Mouse (Mus musculus): ENCODE results near the gene Creb5. TPM values are rescaled to one million over a fixed set of nuclear protein-coding genes. Genes with fewer than 3 reads are reported as not detected.

Creb5 gene
- total and polyA plus RNA-seq, 3 experiments: 3.5 to 8.4 (median 6.1) TPM

GRCm38 (mm10) chr6:53680046-53680445 lies 393.0 kb downstream of the Creb5 start:
- Histone ChIP-seq H3K27ac (no peak overlapping the region), H3K4me1 (ENCODE audit: control insufficient read depth, insufficient read depth, low read length) (no peaks in the 10 kb centered on the region), H3K79me2 (replicated peaks; ENCODE audit: control insufficient read depth, insufficient read depth, low read length) (no peaks in the 10 kb centered on the region), H3K4me3 (no peak overlapping the region), H3K9ac (ENCODE audit: low read depth, low read length) (no peak overlapping the region), H3K36me3 (ENCODE audit: control insufficient read depth, insufficient read depth, low read length) (no peaks in the 10 kb centered on the region), H3K27me3 (ENCODE audit: control insufficient read depth, insufficient read depth, low read length) (no peaks in the 10 kb centered on the region)
- 89% methylated on average over 8 of the region's 8 CpGs for WGBS
- TF ChIP-seq EP300 (IDR thresholded peaks at IDR 0.05; ENCODE audit: insufficient read depth, low read depth, low read length) (no peak), POLR2A (IDR thresholded peaks at IDR 0.05; ENCODE audit: insufficient read depth, low read depth, low read length) (no peak), CTCF (IDR thresholded peaks at IDR 0.05) (no peak)
- intact Hi-C loops (cut with DNase I): no loop called here
- no peak for DNase-seq

GRCm38 (mm10) chr6:53684416-53684815 lies 397.3 kb downstream of the Creb5 start:
- WGBS: 64% methylated on average over 2 of the region's 2 CpGs
- no peak for TF ChIP-seq CTCF (IDR thresholded peaks at IDR 0.05)
- no peak for TF ChIP-seq POLR2A (IDR thresholded peaks at IDR 0.05; ENCODE audit: insufficient read depth, low read depth, low read length)
- TF ChIP-seq EP300 (IDR thresholded peaks at IDR 0.05; ENCODE audit: insufficient read depth, low read depth, low read length): no peak
- no peaks in the 10 kb centered on the region for H3K36me3 ChIP-seq (ENCODE audit: control insufficient read depth, insufficient read depth, low read length)
- no peaks in the 10 kb centered on the region for H3K27me3 ChIP-seq (ENCODE audit: control insufficient read depth, insufficient read depth, low read length)
- DNase-seq: no peak
- H3K4me1 ChIP-seq (ENCODE audit: control insufficient read depth, insufficient read depth, low read length): no peaks in the 10 kb centered on the region
- H3K4me3 ChIP-seq: no peak overlapping the region
- intact Hi-C loops (cut with DNase I): no loop called here
- no peak overlapping the region for H3K9ac ChIP-seq (ENCODE audit: low read depth, low read length)
- no peak overlapping the region for H3K27ac ChIP-seq
- no peaks in the 10 kb centered on the region for H3K79me2 ChIP-seq (replicated peaks; ENCODE audit: control insufficient read depth, insufficient read depth, low read length)

GRCm38 (mm10) chr6:53685323-53685722 lies 398.3 kb downstream of the Creb5 start:
- H3K4me3 ChIP-seq: no peak overlapping the region
- H3K27ac ChIP-seq: no peak overlapping the region
- 84% methylated on average over 14 of the region's 14 CpGs for WGBS
- no peak for DNase-seq
- no peak overlapping the region for H3K9ac ChIP-seq (ENCODE audit: low read depth, low read length)
- H3K27me3 ChIP-seq (ENCODE audit: control insufficient read depth, insufficient read depth, low read length): no peaks in the 10 kb centered on the region
- H3K4me1 ChIP-seq (ENCODE audit: control insufficient read depth, insufficient read depth, low read length): no peaks in the 10 kb centered on the region
- TF ChIP-seq POLR2A (IDR thresholded peaks at IDR 0.05; ENCODE audit: insufficient read depth, low read depth, low read length): no peak
- intact Hi-C loops (cut with DNase I): no loop called here
- H3K36me3 ChIP-seq (ENCODE audit: control insufficient read depth, insufficient read depth, low read length): no peaks in the 10 kb centered on the region
- no peaks in the 10 kb centered on the region for H3K79me2 ChIP-seq (replicated peaks; ENCODE audit: control insufficient read depth, insufficient read depth, low read length)

- intact Hi-C loops (cut with DNase I): no loop called here
Observed at GRCm38 (mm10) chr6:53688762-53689477, 401.9 kb downstream of the Creb5 start.

DNA sequence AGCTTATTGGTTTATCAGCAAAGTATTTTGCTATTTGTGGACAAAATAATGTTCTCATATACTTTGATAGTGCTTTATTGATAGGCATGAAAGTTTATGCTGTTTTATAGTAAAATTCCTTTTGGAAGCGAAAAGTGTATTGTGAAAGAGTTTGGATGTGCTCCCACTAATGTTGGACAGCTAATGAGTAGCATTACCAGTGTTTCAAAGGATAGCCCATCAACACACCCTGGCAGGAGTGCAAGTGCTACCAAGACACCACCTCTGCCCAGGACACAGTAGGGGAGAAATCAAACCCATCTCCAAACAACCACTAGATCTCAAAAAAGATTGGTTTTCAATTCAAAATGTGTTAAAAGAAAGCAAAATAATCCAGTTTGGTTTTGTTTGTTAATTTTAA lies 403.9 kb downstream of the Creb5 start:
- Histone ChIP-seq H3K79me2 (replicated peaks; ENCODE audit: control insufficient read depth, insufficient read depth, low read length) (no peaks in the 10 kb centered on the region), H3K27me3 (ENCODE audit: control insufficient read depth, insufficient read depth, low read length) (no peaks in the 10 kb centered on the region), H3K9ac (ENCODE audit: low read depth, low read length) (no peak overlapping the region), H3K27ac (no peak overlapping the region), H3K4me3 (no peak overlapping the region), H3K4me1 (ENCODE audit: control insufficient read depth, insufficient read depth, low read length) (no peaks in the 10 kb centered on the region), H3K36me3 (ENCODE audit: control insufficient read depth, insufficient read depth, low read length) (no peaks in the 10 kb centered on the region)
- WGBS: 77% methylated on average over 1 of the region's 1 CpGs
- intact Hi-C loops (cut with DNase I): no loop called here
- no peak for TF ChIP-seq POLR2A (IDR thresholded peaks at IDR 0.05; ENCODE audit: insufficient read depth, low read depth, low read length)
- no peak for TF ChIP-seq EP300 (IDR thresholded peaks at IDR 0.05; ENCODE audit: insufficient read depth, low read depth, low read length)
- TF ChIP-seq CTCF (IDR thresholded peaks at IDR 0.05): no peak
- DNase-seq: no peak

More at GRCm38 (mm10) chr6:53688762-53689477, 401.9 kb downstream of the Creb5 start:
- H3K27me3 ChIP-seq (ENCODE audit: control insufficient read depth, insufficient read depth, low read length): no peaks in the 10 kb centered on the region
- H3K27ac ChIP-seq: no peak overlapping the region
- H3K79me2 ChIP-seq (replicated peaks; ENCODE audit: control insufficient read depth, insufficient read depth, low read length): no peaks in the 10 kb centered on the region
- H3K4me1 ChIP-seq (ENCODE audit: control insufficient read depth, insufficient read depth, low read length): no peaks in the 10 kb centered on the region
- WGBS: 86% methylated on average over 7 of the region's 7 CpGs
- H3K9ac ChIP-seq (ENCODE audit: low read depth, low read length): no peak overlapping the region
- no peaks in the 10 kb centered on the region for H3K36me3 ChIP-seq (ENCODE audit: control insufficient read depth, insufficient read depth, low read length)
- TF ChIP-seq EP300 (IDR thresholded peaks at IDR 0.05; ENCODE audit: insufficient read depth, low read depth, low read length) (no peak), POLR2A (IDR thresholded peaks at IDR 0.05; ENCODE audit: insufficient read depth, low read depth, low read length) (no peak), CTCF (IDR thresholded peaks at IDR 0.05) (no peak)
- DNase-seq: no peak
- no peak overlapping the region for H3K4me3 ChIP-seq

DNA sequence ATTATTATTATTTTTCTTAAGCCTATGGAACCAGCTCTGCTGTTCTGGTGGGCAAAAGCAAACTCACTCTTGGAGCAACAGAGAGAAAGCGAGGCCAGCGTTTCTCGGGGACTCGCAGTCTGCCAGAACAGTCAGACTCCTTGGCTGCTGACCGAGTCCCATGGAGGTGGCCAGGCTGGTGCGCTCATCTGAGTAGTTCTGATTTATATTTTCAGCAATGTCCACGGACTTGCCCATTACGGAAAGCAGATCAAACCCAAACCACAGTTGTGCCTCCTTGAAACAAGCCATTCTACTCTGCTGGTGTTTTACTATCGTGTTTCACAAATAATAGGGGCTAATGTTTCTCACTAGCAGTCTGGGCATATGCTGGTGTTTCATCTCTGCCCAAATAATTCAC lies 408.1 kb downstream of the Creb5 start:
- WGBS: 86% methylated on average over 9 of the region's 9 CpGs
- no peaks in the 10 kb centered on the region for H3K4me1 ChIP-seq (ENCODE audit: control insufficient read depth, insufficient read depth, low read length)
- no peak overlapping the region for H3K9ac ChIP-seq (ENCODE audit: low read depth, low read length)
- no peak overlapping the region for H3K4me3 ChIP-seq
- DNase-seq: no peak
- H3K27ac ChIP-seq: no peak overlapping the region
- H3K79me2 ChIP-seq (replicated peaks; ENCODE audit: control insufficient read depth, insufficient read depth, low read length): no peaks in the 10 kb centered on the region
- H3K27me3 ChIP-seq (ENCODE audit: control insufficient read depth, insufficient read depth, low read length): no peaks in the 10 kb centered on the region
- intact Hi-C loops (cut with DNase I): no loop called here
- no peaks in the 10 kb centered on the region for H3K36me3 ChIP-seq (ENCODE audit: control insufficient read depth, insufficient read depth, low read length)
- TF ChIP-seq CTCF (IDR thresholded peaks at IDR 0.05): no peak
- TF ChIP-seq POLR2A (IDR thresholded peaks at IDR 0.05; ENCODE audit: insufficient read depth, low read depth, low read length): no peak
- TF ChIP-seq EP300 (IDR thresholded peaks at IDR 0.05; ENCODE audit: insufficient read depth, low read depth, low read length): no peak

All from heart, adult 2 months (tissue).